Mouse (Mus musculus) embryo, embryonic 11 days (tissue): ENCODE measurements at regions not wholly inside any gene's neighbourhood (a gene's known extent, or its start where the extent isn't known, plus 50 kb on each side); places are given as distances from the start of the nearest gene placed in this dataset.
"Not testable (repeated sequence)": the region's sequence is repeated elsewhere in the genome, so short reads cannot be mapped to it uniquely, and the experiment has no call there.

Source experiments
- DNase-seq: peaks from one replicate; pipeline ENCODE4 v3.0.0-alpha.2; 2015

GRCm38 (mm10) chr8:37239354-37239753 lies 245.9 kb downstream of the AI429214 start:
- DNase-seq: no peak

GRCm38 (mm10) chr8:37251234-37251633 lies 257.8 kb downstream of the AI429214 start:
- DNase-seq: not testable (repeated sequence)

- no peak for DNase-seq
These were observed 297.9 kb downstream of the AI429214 start for GRCm38 (mm10) chr8:37291069-37291850.
